ENCODE assay signal across 29 mouse cellular contexts in the genomic region with DNA sequence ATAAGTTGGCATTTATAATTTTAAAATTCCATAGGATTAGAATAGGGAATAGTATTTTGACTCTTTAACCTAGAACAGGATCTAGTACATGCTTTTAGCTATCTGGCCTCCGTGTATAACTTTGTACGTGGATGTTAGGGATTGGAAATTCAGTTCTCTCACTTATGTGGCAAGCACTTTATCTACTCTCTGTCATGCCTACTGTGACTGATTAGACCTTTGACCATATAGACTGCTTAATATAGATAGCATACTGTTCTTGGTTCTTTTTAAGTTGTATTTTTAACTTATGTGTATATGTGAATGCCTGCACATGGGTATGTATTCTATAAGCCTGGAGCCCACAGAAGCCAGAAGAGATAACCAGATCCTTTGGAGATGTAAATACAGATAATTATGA. TPM values are rescaled to one million over a fixed set of nuclear protein-coding genes. Genes with fewer than 3 reads are reported as not detected.
DNase-seq lines count a peak whose midpoint lies in the region; ATAC-seq lines count a peak whose summit lies in the region.
"Had no signal": no experiment of that assay in that cellular context is flagged by ENCODE, and none has a peak within 500 bp of the region (broad histone marks: within the 10 kb centered on the region; RNA-seq: fewer than 3 reads in every experiment).

No protein-coding gene starts in this region.

- no peaks in the 10 kb centered on the region for H3K9me3 ChIP-seq in liver, embryonic 12.5 days (replicated peaks)
- no peaks in the 10 kb centered on the region for H3K9me3 ChIP-seq in liver, embryonic 15.5 days (replicated peaks)
- H3K9me3 ChIP-seq: embryonic facial prominence, embryonic 10.5 days; embryonic facial prominence, embryonic 13.5 days; forebrain, embryonic 10.5 days; hindbrain, embryonic 12.5 days; hindbrain, embryonic 15.5 days had no signal

- H3K27ac ChIP-seq in liver, embryonic 12.5 days = no peak overlapping the region
- no peak overlapping the region for H3K27ac ChIP-seq in liver, embryonic 15.5 days (replicated peaks)
- H3K27ac ChIP-seq: embryonic facial prominence, embryonic 10.5 days; embryonic facial prominence, embryonic 13.5 days; forebrain, embryonic 10.5 days; gastrocnemius, adult 2 months; hindbrain, embryonic 12.5 days; hindbrain, embryonic 15.5 days had no signal

- H3K27me3 ChIP-seq in liver, embryonic 12.5 days (replicated peaks) = no peaks in the 10 kb centered on the region
- H3K27me3 ChIP-seq in liver, embryonic 15.5 days = no peaks in the 10 kb centered on the region
- H3K27me3 ChIP-seq: embryonic facial prominence, embryonic 13.5 days; hindbrain, embryonic 12.5 days; hindbrain, embryonic 15.5 days had no signal

- H3K4me3 ChIP-seq in liver, embryonic 12.5 days = no peak overlapping the region
- H3K4me3 ChIP-seq in liver, embryonic 15.5 days (replicated peaks) = no peak overlapping the region
- H3K4me3 ChIP-seq: embryonic facial prominence, embryonic 10.5 days; embryonic facial prominence, embryonic 13.5 days; erythroblast, embryonic 14.5 days; forebrain, embryonic 10.5 days; gastrocnemius, adult 2 months; hindbrain, embryonic 12.5 days; hindbrain, embryonic 15.5 days had no signal

- peak; percentile 73 for ATAC-seq in liver, embryonic 12.5 days
- ATAC-seq in liver, embryonic 15.5 days (ENCODE audit: insufficient read depth) = peak; percentile 51; the same call in 1 of the 2 replicates
- ATAC-seq in megakaryocyte progenitor cell, adult 5-6 weeks (replicated peaks; ENCODE audit: poor library complexity) = peak; percentile 77
- ATAC-seq: activated CD4-positive, CD25-positive, alpha-beta regulatory T cell, adult 4 months; CD4-positive, CD25-positive, alpha-beta regulatory T cell, adult 4 months; forebrain, embryonic 14.5 days; forebrain, postnatal 0 days had no signal

- peaks cover 64% of the 10 kb centered on the region for H3K36me3 ChIP-seq in liver, embryonic 12.5 days
- H3K36me3 ChIP-seq in liver, embryonic 15.5 days (replicated peaks) = peaks cover 61% of the 10 kb centered on the region
- H3K36me3 ChIP-seq: hindbrain, embryonic 12.5 days; hindbrain, embryonic 15.5 days had no signal

- WGBS in liver, embryonic 12.5 days (ENCODE audit: insufficient replicate concordance) = 38% methylated on average over 2 of the region's 2 CpGs
- 26% methylated on average over 2 of the region's 2 CpGs for WGBS in liver, embryonic 15.5 days (ENCODE audit: insufficient replicate concordance)

- no peak overlapping the region for H3K9ac ChIP-seq in liver, embryonic 12.5 days
- no peak overlapping the region for H3K9ac ChIP-seq in liver, embryonic 15.5 days
- H3K9ac ChIP-seq: embryonic facial prominence, embryonic 13.5 days; forebrain, postnatal 0 days; hindbrain, embryonic 12.5 days; hindbrain, embryonic 15.5 days had no signal

- H3K4me1 ChIP-seq in liver, embryonic 12.5 days = peaks cover 11% of the 10 kb centered on the region
- H3K4me1 ChIP-seq in liver, embryonic 15.5 days (replicated peaks) = peaks cover 8% of the 10 kb centered on the region; the same call in 1 of the 2 replicates
- H3K4me1 ChIP-seq: embryonic facial prominence, embryonic 10.5 days; embryonic facial prominence, embryonic 13.5 days; forebrain, embryonic 10.5 days; hindbrain, embryonic 12.5 days; hindbrain, embryonic 15.5 days had no signal

- DNase-seq in c-Kit-positive CD71-positive TER-119-positive erythroid progenitor cells, embryonic 14.5 days (ENCODE audit: low spot score) = peak; percentile 24
- DNase-seq in thymus, postnatal 10 days (ENCODE audit: low spot score in 2 of 2) = no peak
- DNase-seq in thymus, postnatal 4 days = no peak
- DNase-seq in adipocyte (ENCODE audit: low spot score) = no peak
- DNase-seq in urinary bladder, postnatal 14 days (ENCODE audit: low spot score) = no peak
- DNase-seq: adrenal gland, postnatal 10 days; adrenal gland, postnatal 36 days; cerebellum, adult 11-12 months; cerebellum, adult 8-10 months; cerebellum, postnatal 10 days; cerebellum, postnatal 36 days; embryo, embryonic 11 days; forebrain, postnatal 0 days; gastrocnemius, adult 2 months; gastrocnemius, postnatal 14 days; heart, adult 11 months had no signal

- H3K4me2 ChIP-seq in liver, embryonic 12.5 days = no peak overlapping the region
- H3K4me2 ChIP-seq in liver, embryonic 15.5 days = no peak overlapping the region
- H3K4me2 ChIP-seq: embryonic facial prominence, embryonic 13.5 days; heart, embryonic 11.5 days; hindbrain, embryonic 12.5 days; hindbrain, embryonic 15.5 days had no signal

RNA-seq across cellular contexts. Expression of a gene that starts 13.2 kb away (rescaled TPM):
- 72.9 and 78.2 TPM in 2 replicates for polyA plus RNA-seq in liver, embryonic 12.5 days (2016; fragmentation: Nextera tagmentation; extraction: Ambion mirVana)
- 55.2 and 59.3 TPM in 2 replicates for polyA plus RNA-seq in liver, embryonic 15.5 days (2015; fragmentation: Nextera tagmentation; extraction: Ambion mirVana)
- total RNA-seq in megakaryocyte progenitor cell, adult 5-6 weeks (2015) = 58.2 and 69.4 TPM in 2 replicates
- total RNA-seq in megakaryocyte progenitor cell, adult 5-6 weeks (2017) = 55.3 and 78.8 TPM in 2 replicates

RNA-seq across cellular contexts. Expression of a gene that starts 25.5 kb away (rescaled TPM):
- polyA plus RNA-seq in liver, embryonic 12.5 days (2016; fragmentation: Nextera tagmentation; extraction: Ambion mirVana) = 5.9 and 6.5 TPM in 2 replicates
- polyA plus RNA-seq in liver, embryonic 15.5 days (2015; fragmentation: Nextera tagmentation; extraction: Ambion mirVana) = 2.6 and 2.8 TPM in 2 replicates
- total RNA-seq in megakaryocyte progenitor cell, adult 5-6 weeks (2015) = 13.0 and 14.6 TPM in 2 replicates
- total RNA-seq in megakaryocyte progenitor cell, adult 5-6 weeks (2017) = 16.0 and 17.6 TPM in 2 replicates

RNA-seq across cellular contexts. Expression of a gene that starts 30.9 kb away (rescaled TPM):
- polyA plus RNA-seq in liver, embryonic 12.5 days (2016; fragmentation: Nextera tagmentation; extraction: Ambion mirVana) = 17.5 and 19.2 TPM in 2 replicates
- polyA plus RNA-seq in liver, embryonic 15.5 days (2015; fragmentation: Nextera tagmentation; extraction: Ambion mirVana) = 12.3 and 12.4 TPM in 2 replicates
- total RNA-seq in megakaryocyte progenitor cell, adult 5-6 weeks (2015) = 10.4 and 12.7 TPM in 2 replicates
- 15.2 and 16.2 TPM in 2 replicates for total RNA-seq in megakaryocyte progenitor cell, adult 5-6 weeks (2017)

RNA-seq across cellular contexts. Expression of a gene that starts 52.5 kb away (rescaled TPM):
- 49.9 and 52.3 TPM in 2 replicates for polyA plus RNA-seq in liver, embryonic 12.5 days (2016; fragmentation: Nextera tagmentation; extraction: Ambion mirVana)
- 30.4 and 36.9 TPM in 2 replicates for polyA plus RNA-seq in liver, embryonic 15.5 days (2015; fragmentation: Nextera tagmentation; extraction: Ambion mirVana)
- 35.8 and 37.2 TPM in 2 replicates for total RNA-seq in megakaryocyte progenitor cell, adult 5-6 weeks (2015)
- total RNA-seq in megakaryocyte progenitor cell, adult 5-6 weeks (2017) = 33.6 and 33.8 TPM in 2 replicates
